Mouse (Mus musculus) limb, embryonic 15.5 days (tissue): Measurements from ENCODE around the gene H2afj. TPM values are rescaled to one million over a fixed set of nuclear protein-coding genes. Genes with fewer than 3 reads are reported as not detected.

Experiments
- ATAC-seq: fragments of 200-750 bp; cut with Nextera tagmentation; 2 replicates; pipeline ENCODE4 v1.8.0; 2017; ENCODE audit warnings: low read depth, moderate TSS enrichment; ENCODE audit not compliant: insufficient number of reproducible peaks, low FRiP score, low TSS enrichment
- H3K27ac ChIP-seq: fragments of 300-500 bp; sonication (generic); 2 replicates; pipeline ENCODE4 v1.5.1; 2015; ENCODE audit warnings: moderate library complexity, mild to moderate bottlenecking, inconsistent platforms
- H3K27me3 ChIP-seq: fragments of 300-500 bp; sonication (generic); 2 replicates; pipeline ENCODE4 v1.6.1; 2015; ENCODE audit warnings: inconsistent platforms
- H3K36me3 ChIP-seq: fragments of 300-500 bp; sonication (generic); 2 replicates; pipeline ENCODE4 v1.6.1; 2015; ENCODE audit warnings: inconsistent platforms
- H3K4me1 ChIP-seq: fragments of 300-500 bp; sonication (generic); 2 replicates; pipeline ENCODE4 v1.6.1; 2015; ENCODE audit warnings: inconsistent platforms
- H3K4me2 ChIP-seq: fragments of 300-500 bp; sonication (generic); 2 replicates; pipeline ENCODE4 v1.6.1; 2015; ENCODE audit warnings: mild to moderate bottlenecking, inconsistent platforms
- H3K4me3 ChIP-seq: fragments of 300-500 bp; sonication (generic); 2 replicates; pipeline ENCODE4 v1.5.1; 2015; ENCODE audit warnings: mild to moderate bottlenecking, inconsistent platforms
- H3K9ac ChIP-seq: fragments of 300-500 bp; sonication (generic); 2 replicates; pipeline ENCODE4 v1.6.1; 2015; ENCODE audit warnings: inconsistent platforms
- H3K9me3 ChIP-seq: fragments of 300-500 bp; sonication (generic); 2 replicates; pipeline ENCODE4 v1.6.1; 2016; ENCODE audit warnings: inconsistent platforms
- WGBS: fragments of 180-500 bp; shearing (Covaris S2); methylation state at CpG from one replicate; pipeline ENCODE4 v1.1.7; 2015; 5-methylcytosine and 5-hydroxymethylcytosine counted together
- polyA plus RNA-seq: library from polyadenylated mRNA; unstranded; fragments of >200 nt; fragmentation: Nextera tagmentation; extraction: Ambion mirVana; gene quantifications from 2 replicates; pipeline ENCODE4 v1.2.1, GENCODE M21; 2015

Gene H2afj
- polyA plus RNA-seq, 1 experiment from 2014 or later, result 142 TPM

DNA sequence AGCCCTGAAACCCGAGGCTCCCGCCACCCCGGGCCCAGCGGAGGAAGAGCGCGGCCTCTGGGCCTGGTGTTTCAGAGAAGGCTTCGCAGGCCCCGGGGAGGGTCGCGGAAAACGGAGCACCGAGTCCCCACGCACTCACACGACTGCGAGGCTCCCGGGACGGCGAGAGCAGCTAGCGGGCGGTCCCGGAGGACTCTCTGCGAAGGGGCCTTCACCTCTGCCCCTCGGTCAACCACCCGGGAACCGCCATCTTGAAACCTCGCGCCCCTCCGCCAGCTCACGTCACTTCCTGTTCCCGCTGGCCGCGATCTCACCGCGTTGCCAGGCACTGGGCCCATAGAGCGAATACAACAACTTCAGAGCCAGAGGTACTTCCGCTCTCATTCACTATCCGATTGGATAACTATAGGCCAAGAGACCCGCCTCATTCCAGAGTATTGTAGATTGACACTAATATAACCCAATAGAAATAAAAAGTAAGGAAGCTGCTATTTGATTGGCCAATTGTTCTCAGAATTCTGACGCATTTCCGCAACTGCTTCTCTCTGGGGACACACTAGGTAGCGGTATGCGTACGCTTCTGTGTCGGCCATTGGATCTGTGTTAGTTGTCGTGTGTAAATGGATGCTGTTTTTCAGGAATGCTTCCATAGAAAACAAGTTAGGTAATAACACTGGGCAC, 20.0 kb downstream of the H2afj start, which contains the start of gene Wbp11:
Gene Wbp11, minus strand, starts transcription at position 353 of the 681 bp plus-strand sequence.
- under 1% methylated on average over 45 of the region's 45 CpGs for WGBS

GRCm38 (mm10) chr6:136828681-136829080, 20.6 kb downstream of the H2afj start:
- H3K4me3 ChIP-seq, result peak overlapping the region; percentile 84
- H3K9ac ChIP-seq, result 0 out of 2 replicates have a peak overlapping the region, but pooled peaks have one; percentile 37
- no peaks in the 10 kb centered on the region for H3K27me3 ChIP-seq
- H3K27ac ChIP-seq, result peak overlapping the region; percentile 86
- peaks cover 7% of the 10 kb centered on the region for H3K4me1 ChIP-seq
- H3K4me2 ChIP-seq, result peak overlapping the region; percentile 53
- no peak for ATAC-seq
- no peaks in the 10 kb centered on the region for H3K9me3 ChIP-seq
- H3K36me3 ChIP-seq, result peaks cover 18% of the 10 kb centered on the region
- 35% methylated on average over 4 of the region's 4 CpGs for WGBS

More for the DNA sequence above, 20.0 kb downstream of the H2afj start, which contains the start of gene Wbp11:
- Histone ChIP-seq H3K4me2 (peak within 1 kb of the TSS; percentile 56), H3K9me3 (no peaks in the 10 kb centered on the region), H3K4me3 (peak within 1 kb of the TSS; percentile 84), H3K27ac (peak within 1 kb of the TSS; percentile 86), H3K4me1 (peaks cover 7% of the 10 kb centered on the region), H3K36me3 (peaks cover 20% of the 10 kb centered on the region), H3K27me3 (no peaks in the 10 kb centered on the region), H3K9ac (peak within 1 kb of the TSS; percentile 90)
- ATAC-seq, result peak; percentile 100

DNA sequence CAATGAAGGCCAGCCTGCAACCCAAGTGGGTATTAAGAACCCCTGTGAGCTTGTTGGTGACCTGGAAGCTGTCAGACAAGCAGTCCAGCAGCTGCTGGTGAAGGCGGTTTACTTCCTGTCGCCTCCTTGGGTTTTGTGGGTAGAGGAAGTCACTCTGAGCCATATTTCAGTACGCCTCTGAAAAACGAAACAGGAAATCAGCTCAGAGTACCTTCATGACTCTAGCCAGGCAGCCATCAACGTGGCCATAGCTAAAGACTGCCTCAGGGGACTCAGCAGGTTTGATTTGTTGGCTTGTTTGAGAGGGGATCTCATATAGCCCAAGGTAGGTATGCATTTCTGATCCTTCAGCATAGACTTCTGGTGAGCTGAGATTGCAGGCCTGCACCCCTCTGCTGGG, 23.7 kb downstream of the H2afj start:
- Histone ChIP-seq H3K4me1 (peaks cover 7% of the 10 kb centered on the region), H3K27me3 (no peaks in the 10 kb centered on the region), H3K4me2 (no peak overlapping the region), H3K9ac (no peak overlapping the region), H3K36me3 (no peaks in the 10 kb centered on the region), H3K4me3 (no peak overlapping the region), H3K9me3 (no peaks in the 10 kb centered on the region), H3K27ac (no peak overlapping the region)
- 68% methylated on average over 5 of the region's 5 CpGs for WGBS
- ATAC-seq, result no peak

GRCm38 (mm10) chr6:136835352-136835751, 27.3 kb downstream of the H2afj start, which contains the start of gene Smco3:
Gene Smco3 (minus strand): TSS chr6:136835452.
- Histone ChIP-seq H3K36me3 (no peaks in the 10 kb centered on the region), H3K9me3 (no peaks in the 10 kb centered on the region), H3K27ac (no peak within 1 kb of the TSS), H3K9ac (no peak within 1 kb of the TSS), H3K27me3 (no peaks in the 10 kb centered on the region), H3K4me3 (no peak within 1 kb of the TSS), H3K4me2 (no peak within 1 kb of the TSS), H3K4me1 (no peaks in the 10 kb centered on the region)
- no peak for ATAC-seq
- WGBS, result 40% methylated on average over 4 of the region's 4 CpGs

GRCm38 (mm10) chr6:136837323-136837722, 29.3 kb downstream of the H2afj start:
- H3K9me3 ChIP-seq, result no peaks in the 10 kb centered on the region
- no peak for ATAC-seq
- H3K27ac ChIP-seq, result no peak overlapping the region
- no peak overlapping the region for H3K4me3 ChIP-seq
- H3K4me1 ChIP-seq, result no peaks in the 10 kb centered on the region
- no peaks in the 10 kb centered on the region for H3K36me3 ChIP-seq
- no peak overlapping the region for H3K9ac ChIP-seq
- 77% methylated on average over 3 of the region's 3 CpGs for WGBS
- H3K4me2 ChIP-seq, result no peak overlapping the region
- H3K27me3 ChIP-seq, result no peaks in the 10 kb centered on the region

- H3K27ac ChIP-seq, result no peak overlapping the region
- H3K9me3 ChIP-seq, result no peaks in the 10 kb centered on the region
- H3K27me3 ChIP-seq, result no peaks in the 10 kb centered on the region
- no peaks in the 10 kb centered on the region for H3K36me3 ChIP-seq
- no peak for ATAC-seq
- H3K4me2 ChIP-seq, result no peak overlapping the region
- H3K4me1 ChIP-seq, result no peaks in the 10 kb centered on the region
- no peak overlapping the region for H3K9ac ChIP-seq
- 71% methylated on average over 2 of the region's 2 CpGs for WGBS
- H3K4me3 ChIP-seq, result no peak overlapping the region
These were observed 36.9 kb downstream of the H2afj start for GRCm38 (mm10) chr6:136844903-136845302.

- no peaks in the 10 kb centered on the region for H3K9me3 ChIP-seq
- no peak overlapping the region for H3K4me2 ChIP-seq
- ATAC-seq, result no peak
- no peak overlapping the region for H3K27ac ChIP-seq
- H3K9ac ChIP-seq, result no peak overlapping the region
- 75% methylated on average over 5 of the region's 5 CpGs for WGBS
- no peak overlapping the region for H3K4me3 ChIP-seq
- no peaks in the 10 kb centered on the region for H3K27me3 ChIP-seq
- no peaks in the 10 kb centered on the region for H3K4me1 ChIP-seq
- H3K36me3 ChIP-seq, result no peaks in the 10 kb centered on the region
These were observed 37.8 kb downstream of the H2afj start for GRCm38 (mm10) chr6:136845706-136846480.

DNA sequence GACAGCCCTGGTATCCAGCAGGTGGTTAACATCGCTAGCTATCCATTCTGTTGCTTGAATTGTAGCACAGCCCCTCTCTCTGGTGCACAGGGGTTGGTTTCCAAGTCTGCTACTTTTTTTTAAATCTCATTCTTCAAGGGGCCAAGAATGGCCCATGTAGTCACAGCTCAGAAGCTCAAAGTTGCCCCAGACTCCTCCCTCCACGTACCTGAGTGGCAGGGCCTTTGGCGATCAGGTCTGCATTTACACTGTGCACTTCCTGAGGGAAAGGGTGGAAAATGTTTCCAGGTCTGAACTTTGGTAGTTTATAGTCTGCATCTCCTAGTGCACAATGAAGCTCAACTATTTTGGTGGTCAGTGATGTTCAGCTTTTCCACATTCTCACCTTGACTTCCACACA, 39.2 kb downstream of the H2afj start:
- Histone ChIP-seq H3K9me3 (no peaks in the 10 kb centered on the region), H3K27ac (no peak overlapping the region), H3K36me3 (no peaks in the 10 kb centered on the region), H3K27me3 (no peaks in the 10 kb centered on the region), H3K4me3 (no peak overlapping the region), H3K4me1 (peaks cover under 1% of the 10 kb centered on the region; the same call in 1 of the 2 replicates), H3K4me2 (no peak overlapping the region), H3K9ac (no peak overlapping the region)
- no peak for ATAC-seq
- 90% methylated on average over 3 of the region's 3 CpGs for WGBS

GRCm38 (mm10) chr6:136847790-136848189, 39.7 kb downstream of the H2afj start:
- no peak overlapping the region for H3K27ac ChIP-seq
- ATAC-seq, result no peak
- H3K4me2 ChIP-seq, result no peak overlapping the region
- H3K27me3 ChIP-seq, result no peaks in the 10 kb centered on the region
- no peaks in the 10 kb centered on the region for H3K9me3 ChIP-seq
- no peak overlapping the region for H3K9ac ChIP-seq
- H3K4me1 ChIP-seq, result peaks cover 6% of the 10 kb centered on the region
- WGBS, result 19% methylated on average over 2 of the region's 2 CpGs
- no peak overlapping the region for H3K4me3 ChIP-seq
- H3K36me3 ChIP-seq, result no peaks in the 10 kb centered on the region

GRCm38 (mm10) chr6:136848399-136848798, 40.4 kb downstream of the H2afj start:
- no peaks in the 10 kb centered on the region for H3K36me3 ChIP-seq
- H3K9me3 ChIP-seq, result no peaks in the 10 kb centered on the region
- no peak overlapping the region for H3K27ac ChIP-seq
- no peak overlapping the region for H3K4me3 ChIP-seq
- no peak for ATAC-seq
- H3K27me3 ChIP-seq, result no peaks in the 10 kb centered on the region
- peaks cover 7% of the 10 kb centered on the region for H3K4me1 ChIP-seq
- H3K4me2 ChIP-seq, result no peak overlapping the region
- WGBS, result 89% methylated on average over 8 of the region's 8 CpGs
- no peak overlapping the region for H3K9ac ChIP-seq

DNA sequence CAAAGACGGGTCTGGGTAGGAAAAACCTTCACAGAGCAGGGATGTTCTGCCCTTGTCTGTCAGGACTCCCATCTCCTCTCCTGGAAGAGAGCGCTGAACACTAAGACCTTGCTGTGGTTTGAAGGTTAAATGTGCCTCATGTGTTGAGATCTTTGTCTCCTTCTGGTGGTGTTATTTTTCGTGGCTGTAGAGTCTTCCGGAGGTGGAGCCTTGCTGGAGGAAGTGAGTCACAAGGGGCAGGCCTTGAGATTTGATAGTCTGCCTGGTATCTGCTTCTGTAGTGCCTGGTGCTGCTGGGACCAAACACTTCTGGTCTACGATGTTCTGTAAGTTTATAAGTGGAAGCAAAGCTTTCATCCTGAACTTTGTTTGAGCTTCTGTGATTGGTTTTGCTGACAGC, 40.9 kb downstream of the H2afj start:
- Histone ChIP-seq H3K36me3 (no peaks in the 10 kb centered on the region), H3K27me3 (no peaks in the 10 kb centered on the region), H3K9me3 (no peaks in the 10 kb centered on the region), H3K4me1 (peaks cover 7% of the 10 kb centered on the region), H3K9ac (no peak overlapping the region), H3K4me2 (no peak overlapping the region), H3K4me3 (no peak overlapping the region), H3K27ac (no peak overlapping the region)
- 89% methylated on average over 5 of the region's 5 CpGs for WGBS
- ATAC-seq, result no peak

GRCm38 (mm10) chr6:136850267-136850666, 42.2 kb downstream of the H2afj start:
- peaks cover 8% of the 10 kb centered on the region for H3K4me1 ChIP-seq
- no peak overlapping the region for H3K9ac ChIP-seq
- H3K27ac ChIP-seq, result no peak overlapping the region
- no peak for ATAC-seq
- no peaks in the 10 kb centered on the region for H3K27me3 ChIP-seq
- WGBS, result 66% methylated on average over 6 of the region's 6 CpGs
- no peaks in the 10 kb centered on the region for H3K9me3 ChIP-seq
- H3K4me3 ChIP-seq, result no peak overlapping the region
- no peaks in the 10 kb centered on the region for H3K36me3 ChIP-seq
- H3K4me2 ChIP-seq, result no peak overlapping the region
